Mouse (Mus musculus): ENCODE measurements at regions not wholly inside any gene's neighbourhood (a gene's known extent, or its start where the extent isn't known, plus 50 kb on each side); places are given as distances from the start of the nearest gene placed in this dataset.

GRCm38 (mm10) chr19:23069656-23070055 lies 71.4 kb upstream of the Klf9 start:
- no peak for TF ChIP-seq CTCF (IDR thresholded peaks at IDR 0.05; ENCODE audit: borderline replicate concordance, extremely low read depth, insufficient read depth, insufficient read length)
- no peak for TF ChIP-seq POLR2A (IDR thresholded peaks at IDR 0.05; ENCODE audit: borderline replicate concordance, extremely low read depth, insufficient read depth, insufficient read length, poor library complexity, severe bottlenecking)
